Mouse (Mus musculus) bone marrow, adult 2 months (tissue): ENCODE measurements around the gene Aamp. TPM values are rescaled to one million over a fixed set of nuclear protein-coding genes. Genes with fewer than 3 reads are reported as not detected.

Experiments used
- H3K27ac ChIP-seq: fragments of 200-500 bp; 2 replicates; pipeline ENCODE4 v1.5.1; 2012; ENCODE audit warnings: low read depth, mild to moderate bottlenecking, control low read depth, inconsistent platforms, low read length; ENCODE audit not compliant: control insufficient read depth, poor library complexity, insufficient read depth
- H3K4me1 ChIP-seq: fragments of 200-500 bp; 2 replicates; pipeline ENCODE4 v1.6.1; 2011; ENCODE audit warnings: low read length; ENCODE audit not compliant: control insufficient read depth, insufficient read depth
- H3K4me3 ChIP-seq: fragments of 200-500 bp; replicated peaks from 2 replicates; pipeline ENCODE3; 2011; ENCODE audit warnings: mild to moderate bottlenecking, low read depth, low read length, control low read depth; ENCODE audit not compliant: control insufficient read depth
- CTCF ChIP-seq: fragments of 200-500 bp; IDR thresholded peaks from 2 replicates; pipeline ENCODE4 v1.5.1; 2011; ENCODE audit warnings: low read length, control low read depth; ENCODE audit not compliant: control insufficient read depth, insufficient read depth
- POLR2A ChIP-seq: fragments of 200-500 bp; IDR thresholded peaks from 2 replicates; pipeline ENCODE4 v1.6.1; 2011; ENCODE audit warnings: low read depth, mild to moderate bottlenecking, control low read depth, low read length, borderline replicate concordance; ENCODE audit not compliant: control insufficient read depth
- WGBS: fragments of 180-500 bp; shearing (Covaris S2); methylation state at CpG from one replicate; pipeline ENCODE4 v1.1.7; 2018; 5-methylcytosine and 5-hydroxymethylcytosine counted together
- polyA plus RNA-seq: library from polyadenylated mRNA; stranded (reverse); fragments of >200 nt; gene quantifications from 2 replicates; pipeline ENCODE4 v1.2.4, GENCODE M21; 2011; ENCODE audit warnings: low replicate concordance; ENCODE audit not compliant: missing spikeins, insufficient read depth, insufficient read length

Aamp gene
- polyA plus RNA-seq, 1 experiment: 76.6 TPM

- WGBS: 52% methylated on average over 3 of the region's 3 CpGs
- Histone ChIP-seq H3K27ac (no peak overlapping the region), H3K4me3 (no peak overlapping the region), H3K4me1 (peaks cover 2% of the 10 kb centered on the region; the same call in 1 of the 2 replicates)
- TF ChIP-seq POLR2A (no peak), CTCF (no peak)
Observed at GRCm38 (mm10) chr1:74297269-74297668, 12.7 kb upstream of the Aamp start.

- Histone ChIP-seq H3K4me3 (no peak overlapping the region), H3K27ac (no peak overlapping the region), H3K4me1 (peaks cover 2% of the 10 kb centered on the region; the same call in 1 of the 2 replicates)
- 75% methylated on average over 6 of the region's 6 CpGs for WGBS
- no peak for TF ChIP-seq POLR2A
- TF ChIP-seq CTCF: no peak
Observed at GRCm38 (mm10) chr1:74296477-74296876, 11.9 kb upstream of the Aamp start.

- Histone ChIP-seq H3K27ac (peak overlapping the region; percentile 79), H3K4me1 (peaks cover 2% of the 10 kb centered on the region; the same call in 1 of the 2 replicates), H3K4me3 (no peak overlapping the region)
- TF ChIP-seq CTCF: no peak
- peak; percentile 7; the same call in 1 of the 2 replicates for TF ChIP-seq POLR2A
- 33% methylated on average over 9 of the region's 9 CpGs for WGBS
Observed at GRCm38 (mm10) chr1:74295456-74296171, 11.1 kb upstream of the Aamp start.

- peaks cover 2% of the 10 kb centered on the region; the same call in 1 of the 2 replicates for H3K4me1 ChIP-seq
- 73% methylated on average over 6 of the region's 6 CpGs for WGBS
Observed at GRCm38 (mm10) chr1:74294733-74295455, 10.4 kb upstream of the Aamp start.

GRCm38 (mm10) chr1:74294090-74294643 lies 9.6 kb upstream of the Aamp start:
- no peak for TF ChIP-seq POLR2A
- TF ChIP-seq CTCF: no peak
- no peak overlapping the region for H3K4me3 ChIP-seq
- H3K27ac ChIP-seq: no peak overlapping the region; the same call in 1 of the 2 replicates
- peaks cover 2% of the 10 kb centered on the region; the same call in 1 of the 2 replicates for H3K4me1 ChIP-seq
- WGBS: 95% methylated on average over 3 of the region's 3 CpGs

More at GRCm38 (mm10) chr1:74294733-74295455, 10.4 kb upstream of the Aamp start:
- TF ChIP-seq CTCF (no peak), POLR2A (no peak)
- Histone ChIP-seq H3K27ac (peak overlapping the region; percentile 79), H3K4me3 (no peak overlapping the region)

GRCm38 (mm10) chr1:74293306-74293960 lies 8.9 kb upstream of the Aamp start:
- TF ChIP-seq POLR2A (no peak), CTCF (no peak)
- no peak overlapping the region for H3K27ac ChIP-seq
- WGBS: 87% methylated on average over 8 of the region's 8 CpGs
- H3K4me3 ChIP-seq: no peak overlapping the region
- H3K4me1 ChIP-seq: peaks cover 2% of the 10 kb centered on the region; the same call in 1 of the 2 replicates

- 86% methylated on average over 11 of the region's 11 CpGs for WGBS
- no peak for TF ChIP-seq CTCF
- TF ChIP-seq POLR2A: no peak
- no peak overlapping the region for H3K27ac ChIP-seq
- H3K4me1 ChIP-seq: peaks cover 2% of the 10 kb centered on the region; the same call in 1 of the 2 replicates
- no peak overlapping the region for H3K4me3 ChIP-seq
Observed at GRCm38 (mm10) chr1:74292331-74293020, 7.9 kb upstream of the Aamp start.

GRCm38 (mm10) chr1:74290141-74290540 lies 5.6 kb upstream of the Aamp start:
- TF ChIP-seq POLR2A (no peak), CTCF (no peak)
- no peak overlapping the region for H3K4me3 ChIP-seq
- WGBS: 89% methylated on average over 5 of the region's 5 CpGs
- H3K27ac ChIP-seq: no peak overlapping the region
- H3K4me1 ChIP-seq: peaks cover 4% of the 10 kb centered on the region; the same call in 1 of the 2 replicates
